Mouse (Mus musculus): Measurements from ENCODE around the gene Rpl27a.

DNA sequence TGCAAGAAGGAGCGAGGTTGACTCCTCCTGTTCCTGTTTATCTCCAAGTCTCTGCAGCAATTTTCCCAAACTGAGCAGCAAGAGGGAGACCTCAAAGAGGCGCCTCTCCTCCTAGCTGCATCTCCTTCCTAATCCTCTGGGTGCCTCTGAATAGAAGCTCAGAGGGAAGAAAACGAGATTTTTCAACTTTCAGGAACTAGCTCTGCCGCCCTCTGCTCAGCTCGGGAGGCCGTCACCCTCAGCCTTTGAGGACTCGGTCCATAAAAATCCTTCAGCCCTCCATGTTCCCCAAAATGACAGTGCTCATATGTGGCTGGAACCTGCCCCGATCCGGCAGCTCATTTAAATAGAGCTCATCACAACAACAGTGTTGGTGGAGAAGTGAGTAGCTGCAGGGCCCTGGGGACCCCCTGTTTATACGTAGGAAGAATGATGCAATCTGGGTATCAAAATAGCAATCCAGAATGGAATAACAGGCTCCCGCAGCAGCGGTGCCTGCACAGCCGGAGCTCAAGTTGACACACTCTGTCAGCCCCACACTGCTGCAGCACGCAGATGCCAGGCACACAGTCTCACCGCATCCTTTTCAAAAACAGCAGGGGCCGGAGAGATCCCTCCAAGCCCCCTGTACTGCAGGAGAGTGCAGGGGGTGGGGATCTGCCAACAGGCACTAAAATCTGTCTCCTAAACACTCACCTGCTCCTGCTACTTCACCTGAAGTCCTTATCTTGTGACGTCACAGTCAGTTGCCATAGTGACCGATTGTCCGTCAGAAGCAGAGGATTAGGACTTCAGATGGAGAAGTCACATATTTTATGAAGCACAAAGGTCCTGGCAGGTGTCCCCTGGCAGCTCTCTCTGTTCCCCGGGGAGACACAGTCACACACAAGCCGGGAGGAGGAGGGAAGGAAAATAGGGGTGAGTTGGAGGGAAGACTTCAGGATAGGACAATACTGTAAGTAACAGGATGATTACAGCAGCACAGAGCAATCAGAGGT, 25.3 kb upstream of the Rpl27a start:
- TF ChIP-seq POLR2A (IDR thresholded peaks at IDR 0.05; ENCODE audit: borderline replicate concordance, low read depth, low read length) (no peak), CTCF (IDR thresholded peaks at IDR 0.05; ENCODE audit: low read depth, low read length) (no peak)
